Mouse (Mus musculus): ENCODE results near the gene Gm28036. TPM values are rescaled to one million over a fixed set of nuclear protein-coding genes. Genes with fewer than 3 reads are reported as not detected.

The Gm28036 gene
- total RNA-seq, 2 experiments from 2014 or later, result 2.5 to 11.3 TPM

DNA sequence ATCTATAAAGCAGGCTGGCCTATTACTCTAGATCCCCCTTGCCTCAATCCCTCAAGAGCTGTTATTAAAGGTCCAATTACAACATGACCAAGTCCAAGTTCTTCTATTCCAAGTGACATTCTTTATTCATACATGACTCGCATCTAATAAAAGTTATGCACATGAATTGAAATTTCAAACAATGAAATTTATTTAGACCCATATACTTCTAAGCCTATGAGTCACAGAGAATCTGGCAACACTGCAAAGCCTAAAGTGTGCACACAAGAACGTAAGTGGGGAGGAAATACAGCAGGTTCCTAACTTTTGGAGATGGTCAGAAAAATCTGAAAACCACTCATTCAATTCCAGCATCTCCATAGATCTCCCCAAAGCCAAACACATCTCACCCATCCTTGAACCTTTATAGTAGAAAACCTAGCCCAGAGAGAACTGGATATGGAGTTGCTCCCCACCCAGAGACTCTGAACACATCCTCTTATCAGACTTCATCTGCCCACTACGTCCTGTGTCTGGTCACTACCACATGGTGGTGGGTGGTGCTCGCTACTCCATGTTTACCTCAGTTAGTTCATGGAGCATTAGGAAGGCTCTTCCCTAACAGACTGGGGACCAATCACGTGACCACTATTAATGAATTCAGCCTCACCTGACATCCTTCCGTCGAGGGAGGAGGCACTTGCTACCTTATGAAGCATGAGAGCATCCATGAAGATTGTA lies 39.3 kb downstream of the Gm28036 start:
- ATAC-seq (replicated peaks; ENCODE audit: low FRiP score, poor library complexity, severe bottlenecking), result no peak

DNA sequence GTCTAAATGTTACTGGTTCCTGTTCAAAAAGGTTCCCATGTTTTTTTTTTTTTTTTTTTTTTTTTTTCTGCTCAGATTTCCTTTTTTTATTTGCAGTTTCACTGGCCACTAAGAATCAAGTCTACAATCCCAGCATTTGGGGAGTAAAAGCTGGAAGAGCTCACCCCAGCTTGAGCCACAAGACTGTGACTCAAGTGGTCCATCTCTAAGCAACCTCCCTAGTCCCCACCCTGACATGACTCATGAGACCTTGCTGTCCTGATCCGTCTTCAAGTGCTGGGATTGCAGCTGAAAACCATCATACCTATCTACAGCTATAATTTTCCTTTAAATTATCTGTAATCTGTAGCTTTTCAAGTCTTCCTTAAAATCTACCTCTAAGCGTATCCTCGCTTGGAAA lies 42.4 kb downstream of the Gm28036 start:
- ATAC-seq (replicated peaks; ENCODE audit: low FRiP score, poor library complexity, severe bottlenecking), result no peak

DNA sequence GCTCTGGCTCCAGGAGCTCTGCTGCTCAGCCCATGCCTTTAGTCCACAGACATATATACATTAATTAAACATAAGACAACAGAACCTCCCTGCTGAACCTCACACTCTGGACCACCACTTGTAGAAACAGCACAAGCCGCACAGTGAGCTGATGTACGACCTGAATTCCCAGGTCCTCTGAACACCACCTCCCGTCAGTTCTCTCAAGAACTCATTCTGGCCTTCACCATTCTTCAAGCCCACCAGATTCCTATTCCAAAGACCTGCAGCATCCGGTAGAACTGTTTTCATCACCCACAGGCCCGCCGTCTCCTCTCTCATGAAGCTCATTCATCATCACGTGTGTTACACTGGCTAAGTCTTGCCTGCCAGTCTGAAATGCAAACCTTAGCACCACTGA lies 46.5 kb downstream of the Gm28036 start:
- no peak for ATAC-seq (replicated peaks; ENCODE audit: low FRiP score, poor library complexity, severe bottlenecking)

DNA sequence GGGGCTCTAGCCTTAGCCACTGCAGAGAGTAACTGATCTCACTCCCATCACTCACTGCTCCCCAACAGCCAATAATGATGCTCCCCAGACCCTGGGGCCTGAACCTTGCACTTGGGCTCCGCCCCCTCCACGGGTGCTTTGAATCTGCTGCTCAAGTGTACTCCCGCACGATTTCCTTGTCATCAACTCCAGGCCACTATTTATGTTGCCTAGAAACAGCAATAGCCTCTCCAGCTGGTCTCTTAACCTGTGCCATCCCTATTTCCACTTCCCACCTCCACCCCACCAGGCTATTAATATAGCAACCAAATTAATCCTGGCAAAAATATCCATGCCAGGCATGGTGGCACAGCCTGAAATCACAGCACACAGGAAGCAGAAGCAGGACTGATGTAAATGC lies 47.2 kb downstream of the Gm28036 start:
- ATAC-seq (replicated peaks; ENCODE audit: low FRiP score, poor library complexity, severe bottlenecking), result no peak

DNA sequence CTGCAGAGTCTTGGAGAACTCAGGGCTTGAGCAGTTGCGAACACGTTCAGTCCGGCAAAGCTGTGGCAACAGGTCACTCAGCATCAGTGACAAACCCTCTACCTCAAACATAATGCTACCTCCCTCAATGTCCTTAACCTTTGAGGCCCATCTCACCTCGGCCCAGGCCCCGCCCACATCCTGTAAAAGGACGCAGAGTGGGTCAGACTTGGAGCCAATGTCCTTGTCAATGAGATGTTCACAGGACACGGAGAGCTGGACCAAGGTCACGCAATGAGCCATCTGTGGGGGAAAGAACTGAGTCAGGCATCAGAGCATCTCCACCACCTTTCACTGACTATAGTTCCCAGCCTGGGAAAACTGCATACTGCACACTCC lies 47.7 kb downstream of the Gm28036 start:
- ATAC-seq (replicated peaks; ENCODE audit: low FRiP score, poor library complexity, severe bottlenecking), result no peak

DNA sequence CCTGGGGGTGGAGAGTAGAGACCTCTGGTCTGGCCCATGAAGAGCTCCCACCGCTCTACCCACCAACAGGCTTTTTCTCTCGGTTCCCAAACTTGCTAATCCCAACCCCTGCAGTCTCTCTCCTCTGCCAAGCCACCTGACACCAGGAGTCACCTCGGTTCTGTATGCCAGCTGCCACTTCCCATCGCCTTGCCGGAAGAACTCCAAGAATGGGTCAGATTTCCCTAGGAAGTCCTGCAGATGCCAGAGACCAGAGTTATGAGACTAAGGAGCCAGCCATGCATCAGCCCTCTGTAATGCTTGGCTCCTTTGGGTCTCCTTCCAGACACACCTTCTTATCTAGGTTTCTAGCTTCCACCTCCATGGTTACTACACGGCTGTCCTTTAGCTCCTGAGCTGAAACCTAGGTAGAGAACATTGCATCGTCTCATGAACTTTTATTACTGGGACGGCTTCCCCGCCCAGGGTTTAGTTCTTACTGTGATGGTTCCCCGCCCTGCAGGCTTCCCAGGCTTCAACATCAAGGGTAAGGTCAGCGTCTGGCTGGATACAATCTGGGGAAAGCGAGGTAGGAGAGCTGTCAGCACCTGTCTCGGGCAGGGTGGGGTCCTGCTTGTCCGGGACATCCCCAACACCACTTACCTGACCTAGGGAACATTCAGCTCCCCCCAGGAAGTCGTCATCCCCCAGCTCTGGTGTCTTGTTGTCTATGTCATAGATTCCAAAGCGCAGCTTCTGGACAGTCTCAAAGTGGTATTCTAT lies 48.3 kb downstream of the Gm28036 start:
- no peak for ATAC-seq (replicated peaks; ENCODE audit: low FRiP score, poor library complexity, severe bottlenecking)

DNA sequence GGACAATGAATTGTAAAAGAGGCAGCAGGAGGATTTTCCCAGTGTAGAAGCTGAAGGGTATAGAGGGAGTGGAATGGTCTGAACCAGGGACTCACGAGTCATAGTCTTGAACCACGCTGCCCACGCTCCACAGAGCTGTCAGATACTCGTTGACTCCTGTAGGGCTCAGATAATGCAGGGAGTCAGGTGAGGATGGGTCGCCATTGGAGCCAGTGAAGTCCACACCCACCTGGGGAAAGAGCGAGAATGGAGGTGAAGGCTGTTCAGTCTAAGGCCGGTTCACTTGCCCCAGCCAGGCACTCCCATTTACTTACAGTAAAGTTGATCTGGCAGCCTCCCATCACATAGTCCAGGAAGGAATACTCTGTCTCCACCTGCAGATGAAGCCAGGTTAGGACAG lies 49.4 kb downstream of the Gm28036 start:
- no peak for ATAC-seq (replicated peaks; ENCODE audit: low FRiP score, poor library complexity, severe bottlenecking)

DNA sequence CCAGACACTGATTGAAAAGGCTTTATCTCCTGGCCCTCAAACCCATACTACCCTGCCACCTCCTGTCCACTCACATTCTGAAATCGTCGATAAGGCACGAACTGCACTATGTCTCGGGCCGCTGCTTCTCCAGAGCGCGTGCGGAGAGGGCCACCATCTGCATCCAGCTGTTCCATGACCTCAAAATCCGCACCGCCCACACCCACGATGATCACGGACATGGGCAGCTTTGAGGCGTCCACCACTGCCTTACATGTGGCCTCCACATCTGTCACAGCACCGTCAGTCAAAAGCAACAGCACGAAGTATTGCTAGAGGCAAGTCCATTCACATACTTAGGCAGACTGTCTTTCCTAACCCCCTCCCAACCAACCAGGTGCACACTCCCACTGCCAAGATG lies 53.2 kb downstream of the Gm28036 start:
- no peak for ATAC-seq (replicated peaks; ENCODE audit: low FRiP score, poor library complexity, severe bottlenecking)

DNA sequence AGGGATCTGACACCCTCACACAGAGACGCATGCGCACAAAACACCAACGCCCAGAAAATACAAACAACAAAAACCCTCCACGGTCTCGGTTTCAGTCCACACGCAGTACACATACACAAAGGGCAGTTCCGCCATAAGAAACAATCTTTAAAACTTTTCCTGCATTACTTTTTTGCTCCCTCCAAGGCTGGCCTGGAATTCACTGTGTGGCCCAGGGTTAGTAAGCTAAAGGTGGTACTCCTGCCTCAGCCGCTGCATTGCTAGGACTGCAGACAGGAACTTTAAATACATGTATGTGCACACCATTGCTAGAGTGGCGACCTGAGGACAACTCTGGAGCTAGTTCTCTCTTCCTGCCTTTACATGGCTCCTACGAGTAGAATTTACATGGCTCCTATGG lies 55.7 kb downstream of the Gm28036 start:
- no peak for ATAC-seq (replicated peaks; ENCODE audit: low FRiP score, poor library complexity, severe bottlenecking)

DNA sequence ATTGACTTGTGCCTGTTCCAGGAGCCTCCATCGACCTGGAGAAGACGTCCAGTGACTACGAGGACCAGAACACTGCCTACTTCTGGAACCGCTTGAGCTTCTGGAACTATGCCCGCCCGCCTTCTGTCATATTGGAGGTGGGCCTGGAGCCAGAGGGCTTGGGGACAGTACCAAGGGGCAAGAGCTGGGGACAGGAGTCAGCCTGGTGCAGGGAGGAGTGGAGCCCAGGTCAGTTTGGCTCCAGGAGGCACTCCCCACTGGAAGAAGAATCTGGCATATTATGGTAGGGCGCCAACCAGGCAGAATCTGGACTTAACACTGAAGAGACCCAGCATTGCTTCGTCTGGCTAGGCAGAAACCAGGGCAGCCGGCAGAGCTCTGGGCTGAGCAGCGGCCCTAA lies 59.0 kb downstream of the Gm28036 start:
- ATAC-seq (replicated peaks; ENCODE audit: low FRiP score, poor library complexity, severe bottlenecking), result no peak

DNA sequence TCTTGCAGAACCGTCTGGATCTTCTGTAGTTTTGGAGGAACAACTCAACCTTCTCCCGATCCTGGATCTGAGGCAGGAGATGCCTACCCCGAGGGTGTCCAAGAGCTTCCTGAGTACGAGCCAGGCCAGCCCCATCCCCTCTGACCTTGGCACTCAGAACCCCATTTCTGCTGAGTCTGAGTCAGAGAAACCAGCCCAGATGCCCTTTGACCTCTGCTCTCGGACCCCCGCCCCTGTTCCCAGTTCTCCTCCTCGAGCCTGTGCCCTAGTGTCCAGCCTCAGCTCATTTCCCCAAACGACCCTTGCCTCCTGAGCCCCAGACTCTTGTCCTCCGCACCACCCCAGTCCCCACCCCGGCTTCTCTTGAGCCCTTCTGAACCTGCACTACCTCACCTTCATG lies 60.8 kb downstream of the Gm28036 start:
- no peak for ATAC-seq (replicated peaks; ENCODE audit: low FRiP score, poor library complexity, severe bottlenecking)

DNA sequence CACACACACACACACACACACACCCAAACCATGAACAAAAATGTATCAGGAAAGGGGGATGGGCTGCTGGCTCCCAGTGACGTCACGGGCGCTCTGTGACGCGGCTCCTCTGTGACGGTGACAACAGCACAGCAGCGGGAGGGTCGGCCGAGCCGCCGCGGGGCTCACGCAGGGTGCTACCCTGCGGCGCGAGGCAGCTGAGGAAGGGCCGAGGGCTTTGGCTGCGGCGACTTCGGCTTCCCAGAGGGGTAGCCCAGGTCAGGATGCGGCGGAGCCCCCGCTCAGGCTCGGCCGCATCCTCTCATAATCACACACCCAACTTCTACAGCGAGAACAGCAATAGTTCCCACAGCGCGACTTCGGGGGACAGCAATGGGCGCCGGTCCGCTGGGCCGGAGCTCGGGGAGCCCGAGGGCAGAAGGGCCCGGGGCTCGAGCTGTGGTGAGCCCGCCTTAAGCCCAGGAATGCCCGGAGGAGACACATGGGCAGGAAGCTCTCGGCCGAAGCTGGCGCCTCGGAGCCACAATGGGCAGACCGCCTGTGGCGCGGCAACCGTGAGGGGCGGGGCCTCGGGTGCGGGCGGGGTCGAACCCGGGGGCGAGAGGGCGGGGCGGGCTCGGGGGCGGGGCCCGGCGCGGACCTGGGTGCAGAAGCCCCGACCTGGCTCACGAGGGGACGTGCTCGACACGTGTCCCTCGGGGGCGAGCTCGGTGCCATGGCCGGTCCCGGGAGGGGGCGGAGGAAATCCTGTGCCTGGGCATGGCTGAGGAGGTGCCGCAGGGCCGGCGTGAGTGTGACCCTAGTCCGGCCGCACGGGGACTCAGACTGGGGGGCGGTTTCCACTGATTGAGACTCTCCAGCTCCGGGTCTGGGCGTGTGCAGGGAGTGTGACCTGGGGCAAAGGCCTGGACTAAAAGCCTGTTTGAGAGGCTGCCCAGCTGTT lies 61.5 kb downstream of the Gm28036 start, which contains the start of gene Spag4:
Spag4 (plus strand) TSS at position 77 of the 943 bp plus-strand sequence.
- ATAC-seq (replicated peaks; ENCODE audit: low FRiP score, poor library complexity, severe bottlenecking), result peak; percentile 63

DNA sequence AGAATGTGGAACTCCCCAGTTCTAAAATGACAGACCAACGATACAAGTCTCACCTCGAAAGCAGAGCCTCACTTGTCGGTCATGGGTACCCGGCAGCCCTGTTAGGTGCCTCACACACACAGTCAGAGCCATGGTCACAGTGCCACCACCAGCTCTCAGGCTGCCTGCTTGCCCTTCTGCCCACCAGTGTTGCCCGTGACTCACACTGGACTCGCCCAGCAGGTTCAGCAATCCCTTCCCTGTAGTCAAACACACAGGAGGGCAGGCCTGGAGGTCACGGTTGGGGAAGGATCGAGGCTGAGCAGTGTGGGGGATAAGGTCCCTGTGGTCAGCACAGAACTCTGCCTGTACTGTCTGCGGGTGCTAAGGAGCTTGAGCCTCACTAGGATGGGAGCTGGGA lies 74.1 kb downstream of the Gm28036 start, which contains the start of gene Fer1l4:
Fer1l4 (minus strand) TSS at position 132 of the 400 bp plus-strand sequence.
- ATAC-seq (replicated peaks; ENCODE audit: low FRiP score, poor library complexity, severe bottlenecking), result no peak

DNA sequence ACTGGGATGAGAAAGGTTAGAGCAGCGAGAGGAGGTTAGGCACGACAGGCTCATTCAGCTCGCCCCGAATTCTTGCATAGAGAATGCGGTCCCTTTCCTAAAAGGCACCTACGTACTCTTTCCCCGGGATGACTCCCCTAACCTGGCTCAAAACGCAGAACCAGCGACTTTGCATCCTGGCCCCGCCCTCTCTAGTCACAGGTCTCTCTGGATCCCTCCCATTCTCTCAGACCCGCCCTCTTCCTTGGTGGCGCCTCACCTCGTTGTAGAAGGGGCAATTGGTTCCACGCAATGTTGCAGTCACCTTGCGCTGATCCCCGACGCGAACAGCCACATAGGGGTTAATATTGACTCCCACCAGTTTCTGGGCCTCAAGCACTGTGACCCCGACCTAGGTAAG lies 79.0 kb downstream of the Gm28036 start:
- ATAC-seq (replicated peaks; ENCODE audit: low FRiP score, poor library complexity, severe bottlenecking), result no peak

DNA sequence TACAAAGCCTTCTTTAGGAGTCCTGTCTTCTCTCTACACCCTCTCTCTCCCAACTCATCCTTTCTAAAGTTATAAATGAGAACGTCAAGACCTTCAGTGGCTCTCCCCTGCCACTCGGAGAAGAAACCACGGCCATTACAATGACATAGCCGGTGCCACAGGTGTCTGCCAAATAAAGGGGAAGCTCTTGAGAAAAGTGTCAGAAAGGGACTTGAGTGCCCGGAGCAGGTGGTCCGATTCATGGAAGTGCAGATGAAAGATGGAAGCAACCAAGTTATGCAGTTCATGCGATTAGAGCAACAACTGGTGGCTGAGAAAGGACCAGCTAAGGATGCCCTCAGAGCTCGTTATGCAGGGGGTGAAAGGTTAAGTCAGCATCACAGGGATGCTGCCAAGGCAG lies 84.0 kb downstream of the Gm28036 start:
- ATAC-seq (replicated peaks; ENCODE audit: low FRiP score, poor library complexity, severe bottlenecking), result no peak

DNA sequence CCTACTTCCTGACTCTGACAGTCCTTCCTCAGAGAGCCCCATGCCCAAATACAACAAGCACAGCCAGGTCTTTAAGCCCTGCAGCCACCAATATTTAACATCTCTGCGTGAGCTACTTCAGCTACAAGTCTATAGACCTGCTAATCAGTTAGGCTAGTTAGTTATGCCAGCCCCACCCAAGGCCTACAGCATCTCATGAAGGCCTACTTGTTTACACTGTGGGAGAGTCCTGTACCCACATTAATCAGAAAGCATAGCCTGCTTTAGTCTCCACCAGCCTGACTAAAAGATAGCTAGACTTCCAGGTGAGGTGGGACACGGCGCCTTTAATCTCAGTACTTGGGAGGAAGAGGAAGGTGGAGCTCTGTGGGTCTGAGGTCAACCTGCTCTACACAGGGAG lies 87.5 kb downstream of the Gm28036 start:
- no peak for ATAC-seq (replicated peaks; ENCODE audit: low FRiP score, poor library complexity, severe bottlenecking)

DNA sequence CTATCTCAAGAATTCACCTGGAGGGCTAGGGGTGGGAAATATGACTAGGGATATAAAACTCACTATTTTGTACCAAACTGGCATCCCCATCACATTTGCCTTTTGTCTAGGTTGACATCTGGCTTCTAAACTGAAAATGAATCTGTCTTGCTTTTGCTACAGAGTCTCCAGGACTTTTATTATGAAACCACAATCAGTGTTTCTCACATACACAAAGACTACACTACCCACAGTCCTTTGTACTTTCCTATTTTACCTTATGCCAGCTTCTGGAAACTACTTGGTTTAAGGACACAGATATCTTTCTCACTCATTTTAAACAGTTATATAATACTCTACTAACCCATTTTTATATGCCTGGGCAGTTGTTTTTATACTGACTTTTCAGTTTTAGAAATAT lies 101.4 kb downstream of the Gm28036 start:
- ATAC-seq (replicated peaks; ENCODE audit: low FRiP score, poor library complexity, severe bottlenecking), result no peak
